Mouse (Mus musculus): ENCODE data around the gene Abhd17c. TPM values are rescaled to one million over a fixed set of nuclear protein-coding genes. Genes with fewer than 3 reads are reported as not detected.
A peak's percentile ranks its signal among the peaks of the same experiment; 100 is the strongest.

The Abhd17c gene
- polyA plus RNA-seq, 1 experiment from 2014 or later: 95.3 TPM

- Histone ChIP-seq H3K9me3 (no peaks in the 10 kb centered on the region), H3K27ac (no peak overlapping the region), H3K4me2 (replicated peaks) (peak overlapping the region; percentile 89), H3K4me3 (replicated peaks) (peak overlapping the region; percentile 42), H3K27me3 (replicated peaks) (peaks cover 30% of the 10 kb centered on the region), H3K36me3 (no peaks in the 10 kb centered on the region), H3K4me1 (replicated peaks) (peaks cover 16% of the 10 kb centered on the region), H3K9ac (no peak overlapping the region)
- WGBS: 4% methylated on average over 39 of the region's 39 CpGs
- ATAC-seq: peak; percentile 59
These were observed 66.4 kb downstream of the Abhd17c start for GRCm38 (mm10) chr7:84085049-84085945.

GRCm38 (mm10) chr7:84077257-84078013 is 74.3 kb downstream of the Abhd17c start:
- H3K4me2 ChIP-seq (replicated peaks): no peak overlapping the region
- no peak overlapping the region for H3K9ac ChIP-seq
- H3K27ac ChIP-seq: no peak overlapping the region
- 68% methylated on average over 7 of the region's 7 CpGs for WGBS
- H3K27me3 ChIP-seq (replicated peaks): no peaks in the 10 kb centered on the region
- H3K4me3 ChIP-seq (replicated peaks): no peak overlapping the region
- H3K9me3 ChIP-seq: no peaks in the 10 kb centered on the region
- no peak for ATAC-seq
- H3K36me3 ChIP-seq: no peaks in the 10 kb centered on the region
- no peaks in the 10 kb centered on the region for H3K4me1 ChIP-seq (replicated peaks)

- ATAC-seq: no peak
- 48% methylated on average over 8 of the region's 8 CpGs for WGBS
- Histone ChIP-seq H3K27me3 (replicated peaks) (no peaks in the 10 kb centered on the region), H3K9me3 (no peaks in the 10 kb centered on the region), H3K36me3 (no peaks in the 10 kb centered on the region), H3K9ac (no peak overlapping the region), H3K27ac (no peak overlapping the region), H3K4me3 (replicated peaks) (no peak overlapping the region), H3K4me2 (replicated peaks) (no peak overlapping the region), H3K4me1 (replicated peaks) (no peaks in the 10 kb centered on the region)
These were observed 77.4 kb downstream of the Abhd17c start for GRCm38 (mm10) chr7:84074266-84074665.

GRCm38 (mm10) chr7:84073856-84074255 is 77.8 kb downstream of the Abhd17c start:
- no peak overlapping the region for H3K27ac ChIP-seq
- no peak overlapping the region for H3K9ac ChIP-seq
- H3K9me3 ChIP-seq: no peaks in the 10 kb centered on the region
- ATAC-seq: no peak
- H3K4me1 ChIP-seq (replicated peaks): no peaks in the 10 kb centered on the region
- no peaks in the 10 kb centered on the region for H3K36me3 ChIP-seq
- no peaks in the 10 kb centered on the region for H3K27me3 ChIP-seq (replicated peaks)
- H3K4me2 ChIP-seq (replicated peaks): no peak overlapping the region
- WGBS: 86% methylated on average over 3 of the region's 3 CpGs
- H3K4me3 ChIP-seq (replicated peaks): no peak overlapping the region

GRCm38 (mm10) chr7:84068931-84069330 is 82.8 kb downstream of the Abhd17c start:
- no peak for ATAC-seq
- H3K27me3 ChIP-seq (replicated peaks): no peaks in the 10 kb centered on the region
- H3K36me3 ChIP-seq: no peaks in the 10 kb centered on the region
- no peak overlapping the region for H3K9ac ChIP-seq
- H3K4me3 ChIP-seq (replicated peaks): no peak overlapping the region
- H3K4me2 ChIP-seq (replicated peaks): no peak overlapping the region
- no peaks in the 10 kb centered on the region for H3K4me1 ChIP-seq (replicated peaks)
- H3K9me3 ChIP-seq: no peaks in the 10 kb centered on the region
- H3K27ac ChIP-seq: no peak overlapping the region
- 77% methylated on average over 5 of the region's 5 CpGs for WGBS

GRCm38 (mm10) chr7:84059799-84060198 is 91.9 kb downstream of the Abhd17c start:
- no peak overlapping the region for H3K9ac ChIP-seq
- no peaks in the 10 kb centered on the region for H3K27me3 ChIP-seq (replicated peaks)
- H3K27ac ChIP-seq: no peak overlapping the region
- H3K9me3 ChIP-seq: no peaks in the 10 kb centered on the region
- WGBS: 89% methylated on average over 7 of the region's 7 CpGs
- no peak for ATAC-seq
- H3K4me3 ChIP-seq (replicated peaks): no peak overlapping the region
- peaks cover 9% of the 10 kb centered on the region; the same call in 1 of the 2 replicates for H3K4me1 ChIP-seq (replicated peaks)
- no peaks in the 10 kb centered on the region for H3K36me3 ChIP-seq
- H3K4me2 ChIP-seq (replicated peaks): no peak overlapping the region

Other genes starting within 250 kb of the Abhd17c start
- 0.44 and 0.49 TPM in 2 replicates for gene Cemip, start 65.4 kb downstream of the Abhd17c start, polyA plus RNA-seq (2015; fragmentation: Nextera tagmentation; extraction: Ambion mirVana)

Measured in intestine, embryonic 15.5 days (tissue).